ENCODE assay signal across 30 mouse cellular contexts in the genomic region with DNA sequence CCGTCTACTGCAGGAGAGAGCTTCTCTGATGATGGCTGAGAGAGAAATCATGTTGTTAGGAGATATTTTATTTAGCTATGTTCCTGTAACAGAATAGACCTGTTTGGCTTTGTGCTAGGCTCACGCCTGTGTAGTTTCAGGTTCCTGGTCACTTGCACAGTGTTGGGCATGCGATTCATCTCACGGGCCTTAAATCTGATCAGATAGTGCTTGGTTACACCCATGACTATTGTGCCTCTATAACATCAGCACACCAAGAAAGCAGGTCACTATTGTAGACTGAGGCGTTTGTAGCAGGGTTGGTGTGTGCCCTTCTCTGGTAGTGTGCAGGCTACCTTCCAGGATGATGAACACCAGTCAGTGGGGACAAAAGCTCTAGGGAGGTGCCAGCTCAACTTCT.
"Had no signal": no experiment of that assay in that cellular context is flagged by ENCODE, and none has a peak within 500 bp of the region (broad histone marks: within the 10 kb centered on the region; RNA-seq: fewer than 3 reads in every experiment).

No protein-coding gene starts in this region.

- H3K4me2 ChIP-seq: limb, embryonic 12.5 days; limb, embryonic 13.5 days; limb, embryonic 15.5 days; liver, embryonic 11.5 days; liver, embryonic 12.5 days; liver, embryonic 13.5 days; liver, embryonic 15.5 days; lung, embryonic 14.5 days; lung, embryonic 15.5 days; midbrain, embryonic 12.5 days; midbrain, embryonic 13.5 days; midbrain, embryonic 15.5 days; neural tube, embryonic 12.5 days had no signal

- ATAC-seq: liver, embryonic 12.5 days; liver, postnatal 0 days; lung, postnatal 0 days; midbrain, embryonic 13.5 days; midbrain, embryonic 15.5 days; midbrain, embryonic 16.5 days had no signal

- DNase-seq: left cerebral cortex, postnatal 4 days; liver; liver, embryonic 13.5 days; liver, postnatal 0 days; lung, adult 18-20 months; lung, adult 2 months; lung, embryonic 14.5 days; lung, postnatal 10 days; lung, postnatal 14 days; lung, postnatal 36 days; lung, postnatal 4 days had no signal

- H3K9ac ChIP-seq: limb, embryonic 12.5 days; limb, embryonic 13.5 days; limb, embryonic 15.5 days; liver, embryonic 12.5 days; liver, embryonic 13.5 days; liver, embryonic 14.5 days; liver, embryonic 15.5 days; liver, postnatal 0 days; lung, embryonic 14.5 days; lung, embryonic 15.5 days; midbrain, embryonic 12.5 days; midbrain, embryonic 13.5 days; midbrain, embryonic 15.5 days; neural tube, embryonic 12.5 days had no signal

- H3K4me3 ChIP-seq: limb, embryonic 10.5 days; limb, embryonic 12.5 days; limb, embryonic 13.5 days; limb, embryonic 15.5 days; liver, embryonic 12.5 days; liver, embryonic 13.5 days; liver, embryonic 15.5 days; lung, embryonic 15.5 days; megakaryocyte, embryonic 14.5 days; midbrain, embryonic 10.5 days; midbrain, embryonic 12.5 days; midbrain, embryonic 13.5 days; midbrain, embryonic 15.5 days; myocyte; neural tube, embryonic 12.5 days had no signal

- H3K27ac ChIP-seq: limb, embryonic 10.5 days; limb, embryonic 12.5 days; limb, embryonic 13.5 days; limb, embryonic 15.5 days; liver, embryonic 12.5 days; liver, embryonic 13.5 days; liver, embryonic 14.5 days; liver, embryonic 15.5 days; lung, embryonic 15.5 days; macrophage; midbrain, embryonic 10.5 days; midbrain, embryonic 12.5 days; midbrain, embryonic 13.5 days; midbrain, embryonic 15.5 days; neural tube, embryonic 12.5 days had no signal

- H3K27me3 ChIP-seq: limb, embryonic 12.5 days; limb, embryonic 13.5 days; limb, embryonic 15.5 days; liver, embryonic 12.5 days; liver, embryonic 13.5 days; liver, embryonic 15.5 days; lung, embryonic 15.5 days; megakaryocyte, embryonic 14.5 days; midbrain, embryonic 12.5 days; midbrain, embryonic 13.5 days; midbrain, embryonic 15.5 days; neural tube, embryonic 12.5 days had no signal

- H3K9me3 ChIP-seq: limb, embryonic 10.5 days; limb, embryonic 12.5 days; limb, embryonic 13.5 days; limb, embryonic 15.5 days; liver, embryonic 13.5 days; liver, embryonic 15.5 days; lung, embryonic 15.5 days; megakaryocyte, embryonic 14.5 days; midbrain, embryonic 10.5 days; midbrain, embryonic 12.5 days; midbrain, embryonic 13.5 days; midbrain, embryonic 15.5 days; neural tube, embryonic 12.5 days had no signal

- H3K36me3 ChIP-seq: limb, embryonic 10.5 days; limb, embryonic 12.5 days; limb, embryonic 13.5 days; limb, embryonic 15.5 days; liver, embryonic 12.5 days; liver, embryonic 13.5 days; liver, embryonic 15.5 days; lung, embryonic 15.5 days; midbrain, embryonic 10.5 days; midbrain, embryonic 12.5 days; midbrain, embryonic 13.5 days; midbrain, embryonic 15.5 days; neural tube, embryonic 12.5 days had no signal

- H3K4me1 ChIP-seq: limb, embryonic 12.5 days; limb, embryonic 15.5 days; liver, embryonic 12.5 days; liver, embryonic 13.5 days; liver, embryonic 15.5 days; lung, embryonic 15.5 days; megakaryocyte, embryonic 14.5 days; midbrain, embryonic 10.5 days; midbrain, embryonic 12.5 days; midbrain, embryonic 13.5 days; midbrain, embryonic 15.5 days; neural tube, embryonic 12.5 days had no signal
